Mouse (Mus musculus): ENCODE data around the gene Lcn6.
"Not testable (repeated sequence)": the region's sequence is repeated elsewhere in the genome, so short reads cannot be mapped to it uniquely, and the experiment has no call there.

Lcn6 gene

DNA sequence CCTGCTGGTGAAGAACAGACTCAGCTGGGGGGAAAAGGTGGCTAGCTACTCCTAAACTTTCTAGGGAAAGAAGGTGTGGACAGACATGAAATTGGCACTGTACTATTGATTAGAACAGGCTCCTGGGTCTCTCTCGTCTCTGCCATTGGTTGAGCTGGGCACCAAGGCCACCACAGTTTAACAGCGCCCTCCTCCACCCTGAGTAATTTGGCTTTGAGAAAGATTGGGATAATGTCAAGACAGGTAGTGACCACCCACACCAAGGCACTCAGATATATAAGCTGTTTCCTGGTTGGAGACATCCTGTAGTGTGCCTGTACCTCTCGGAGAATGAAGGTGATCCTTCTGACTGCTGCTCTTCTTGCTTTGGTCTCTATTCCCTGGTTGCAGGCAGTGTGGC lies at the start of gene Lcn6:
Gene Lcn6 (plus strand): TSS at position 301 of the 400 bp plus-strand sequence.
- DNase-seq (ENCODE audit: low read depth, low spot score): no peak

DNA sequence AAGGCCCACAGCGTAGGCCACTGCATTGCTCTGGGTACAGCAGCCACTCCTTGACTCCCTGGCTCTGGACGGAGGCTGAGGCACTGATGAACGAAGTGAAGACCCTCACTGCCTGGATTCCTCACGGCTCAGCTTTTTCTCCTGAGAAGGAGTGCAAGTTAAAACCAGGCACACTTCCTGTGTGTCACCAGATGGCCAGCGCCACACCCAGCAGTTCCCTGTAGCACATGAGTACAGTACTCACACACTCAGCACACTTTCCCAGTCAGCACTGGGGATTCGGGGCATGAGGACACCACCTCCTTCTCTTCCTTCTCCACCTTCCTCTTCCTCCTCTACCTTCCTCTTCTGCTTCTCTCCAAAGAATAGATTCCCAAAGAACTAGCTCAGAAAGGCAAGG lies 48.8 kb upstream of the Lcn6 start, which contains the start of gene Fcna:
Gene Fcna (minus strand): TSS at position 220 of the 400 bp plus-strand sequence.
- peak; percentile 13 for DNase-seq (ENCODE audit: low read depth, low spot score)

DNA sequence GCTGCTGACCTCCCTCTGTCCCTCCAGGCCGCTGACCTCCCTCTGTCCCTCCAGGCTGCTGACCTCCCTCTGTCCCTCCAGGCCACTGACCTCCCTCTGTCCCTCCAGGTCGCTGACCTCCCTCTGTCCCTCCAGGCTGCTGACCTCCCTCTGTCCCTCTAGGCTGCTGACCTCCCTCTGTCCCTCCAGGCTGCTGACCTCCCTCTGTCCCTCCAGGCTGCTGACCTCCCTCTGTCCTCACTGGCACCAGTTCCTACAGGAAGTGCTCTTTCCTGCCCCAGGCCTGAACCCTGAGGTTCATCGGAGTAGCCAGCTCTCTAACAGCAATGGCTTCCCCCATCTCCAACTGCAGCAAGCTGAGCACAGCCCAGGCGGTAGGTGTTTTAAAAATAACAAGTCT lies 47.8 kb upstream of the Lcn6 start:
- DNase-seq (ENCODE audit: low read depth, low spot score): no peak

DNA sequence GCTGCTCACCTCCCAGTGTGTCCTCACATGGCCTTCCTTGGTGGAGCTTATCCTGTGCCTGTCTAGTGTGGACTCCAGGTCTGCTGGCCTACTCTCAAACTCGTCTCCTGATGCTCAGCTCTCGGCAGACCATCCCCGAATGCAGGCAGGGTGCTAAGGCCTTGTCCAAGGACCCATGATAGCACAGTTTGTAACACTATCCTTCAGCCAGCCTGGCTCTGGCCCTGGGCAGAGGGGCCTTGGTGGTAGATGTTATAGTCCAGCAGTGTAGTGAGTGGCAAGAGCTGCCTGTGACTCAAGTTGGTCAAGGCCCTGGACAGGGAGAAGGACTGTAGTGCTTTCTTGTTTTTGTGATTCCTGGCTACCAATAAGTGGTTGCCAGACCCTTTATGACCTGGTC lies 43.0 kb upstream of the Lcn6 start:
- DNase-seq (ENCODE audit: low read depth, low spot score): no peak

DNA sequence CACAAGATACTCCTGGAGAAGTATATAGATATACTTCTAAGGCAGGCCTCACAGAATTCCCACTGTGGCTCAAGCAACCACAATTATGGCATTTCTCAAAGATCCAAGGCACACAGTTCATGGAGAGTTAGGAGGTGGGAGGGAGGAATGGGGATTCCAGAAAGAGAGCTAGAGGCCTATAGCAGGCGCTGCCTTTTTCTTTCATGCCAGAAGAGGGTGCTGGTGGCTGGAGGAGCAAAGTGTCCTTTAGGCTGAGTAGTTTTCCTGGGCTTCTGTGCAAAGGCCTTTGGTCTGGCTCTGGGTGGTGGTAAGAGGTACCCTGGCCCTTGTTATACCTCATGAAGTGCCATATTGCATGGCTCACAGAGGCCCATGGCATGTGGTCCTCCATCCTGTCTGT lies 42.5 kb upstream of the Lcn6 start:
- DNase-seq (ENCODE audit: low read depth, low spot score): peak; percentile 37

DNA sequence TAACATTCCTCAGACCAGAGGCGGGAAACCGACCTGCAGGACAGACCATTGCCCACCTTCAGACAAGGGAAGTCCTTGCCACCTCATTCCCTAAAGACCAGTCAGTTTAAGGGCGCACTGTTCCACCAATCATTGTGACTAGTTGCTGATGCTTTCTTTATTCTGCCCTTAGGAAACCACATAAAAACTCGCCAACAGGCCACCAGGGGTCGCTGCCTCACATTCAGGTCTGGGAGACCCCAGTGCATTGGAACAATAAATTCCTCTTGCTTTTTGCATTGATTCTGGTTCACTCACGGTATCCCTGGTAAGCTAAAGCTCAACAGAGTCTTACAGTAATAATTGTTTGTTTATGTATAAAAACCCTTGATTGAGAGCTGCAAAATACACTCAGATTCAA lies 36.7 kb upstream of the Lcn6 start:
- DNase-seq (ENCODE audit: low read depth, low spot score): peak; percentile 56

DNA sequence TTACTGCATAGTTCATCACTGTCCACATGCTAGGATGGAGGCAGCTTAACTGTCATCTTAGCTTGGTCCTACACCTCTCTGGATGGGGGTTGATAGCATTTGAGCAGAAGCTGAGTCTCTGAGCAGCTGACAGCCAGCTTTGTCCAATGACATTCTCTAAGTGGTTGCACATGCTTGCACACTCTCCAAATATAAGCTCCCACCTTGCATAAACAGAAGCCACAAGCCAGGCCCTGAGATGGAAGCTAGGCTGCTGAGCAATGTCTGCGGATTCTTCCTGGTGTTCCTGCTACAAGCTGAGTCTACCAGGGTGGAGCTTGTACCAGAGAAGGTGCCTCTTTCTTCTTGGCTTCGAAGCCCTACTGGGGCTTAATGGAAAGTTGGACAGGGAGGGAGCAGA lies 23.7 kb upstream of the Lcn6 start, which contains the start of gene Lcn8:
Gene Lcn8 (plus strand): TSS at position 219 of the 400 bp plus-strand sequence.
- DNase-seq (ENCODE audit: low read depth, low spot score): no peak

DNA sequence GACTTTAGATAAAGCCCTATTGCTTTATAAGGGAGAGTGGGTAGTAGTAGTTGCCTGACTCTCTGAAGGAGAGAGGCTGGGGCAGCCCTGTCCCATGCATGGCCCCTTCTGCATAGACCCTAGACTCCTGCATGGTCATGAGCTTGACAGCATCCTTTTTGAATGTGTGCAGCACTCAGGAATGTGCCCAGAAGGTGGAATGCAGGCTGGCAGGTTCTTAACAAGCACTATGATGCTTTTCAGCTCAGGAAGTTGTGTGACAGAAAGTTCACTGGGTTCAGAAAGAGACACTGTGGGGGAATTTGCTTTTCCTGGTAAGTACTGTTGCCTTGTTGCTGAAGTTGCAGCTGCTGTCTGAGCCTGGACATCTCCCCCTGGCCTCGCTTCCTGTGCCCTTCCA lies 22.1 kb upstream of the Lcn6 start:
- DNase-seq (ENCODE audit: low read depth, low spot score): peak; percentile 5

DNA sequence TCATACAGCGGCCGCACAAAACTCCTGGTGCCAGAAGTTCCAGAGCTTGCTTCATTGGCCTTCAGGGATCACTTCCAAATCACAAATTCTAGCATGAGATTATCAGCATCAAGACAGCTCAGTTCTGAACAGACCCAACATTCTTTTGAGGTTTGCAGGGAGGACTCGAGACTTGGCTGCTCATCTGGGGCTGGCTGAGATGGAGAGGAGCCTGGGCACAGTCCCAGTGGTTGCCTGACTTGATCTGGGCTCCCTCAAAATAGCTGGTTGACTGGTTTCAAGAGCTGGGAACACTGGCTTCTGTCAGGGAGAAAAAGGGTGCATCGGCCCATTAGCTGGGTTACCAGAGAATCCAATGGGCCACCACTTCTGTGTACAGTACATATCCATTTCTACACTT lies 19.9 kb upstream of the Lcn6 start:
- peak; percentile 11 for DNase-seq (ENCODE audit: low read depth, low spot score)

DNA sequence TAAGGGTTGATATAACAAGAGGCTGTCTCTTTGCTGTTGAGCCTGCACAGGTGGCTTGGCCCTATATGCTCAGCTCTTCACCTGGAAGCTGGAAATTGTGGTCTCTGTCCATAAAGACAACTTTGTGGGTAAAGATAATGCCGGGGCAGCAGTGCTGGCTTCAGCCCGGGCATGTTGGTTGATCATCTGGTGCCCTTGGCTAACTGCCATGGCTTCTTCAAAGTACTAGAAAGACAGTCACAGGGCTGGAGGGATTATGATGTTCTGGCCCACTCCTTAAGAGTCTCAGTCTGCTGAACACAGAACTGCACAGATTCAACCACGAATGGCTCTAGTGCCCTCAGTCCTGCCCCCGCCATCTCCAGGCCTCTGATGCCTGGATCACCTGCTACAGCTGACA lies 19.3 kb upstream of the Lcn6 start:
- DNase-seq (ENCODE audit: low read depth, low spot score): peak; percentile 26

DNA sequence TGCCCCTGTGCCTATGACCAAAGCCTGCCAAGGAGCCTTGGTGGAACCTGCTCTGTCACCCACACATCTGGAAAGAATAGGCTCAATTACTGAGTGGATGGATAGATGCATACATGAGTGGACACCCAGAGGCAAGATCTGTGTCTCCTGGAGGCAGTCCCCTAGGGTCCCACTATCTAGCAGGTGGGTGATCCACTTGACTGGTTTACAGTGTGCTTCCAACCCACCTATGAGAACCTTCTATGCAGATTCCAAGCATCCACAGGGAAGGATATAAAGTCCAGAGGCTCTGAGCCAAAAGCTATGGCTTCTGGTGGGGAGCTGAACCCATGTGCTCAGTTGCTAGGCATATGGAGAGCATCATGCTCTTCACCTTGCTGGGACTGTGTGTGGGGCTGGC lies 18.9 kb upstream of the Lcn6 start, which contains the start of gene Lcn5:
Gene Lcn5 (plus strand): TSS at position 301 of the 400 bp plus-strand sequence.
- no peak for DNase-seq (ENCODE audit: low read depth, low spot score)

DNA sequence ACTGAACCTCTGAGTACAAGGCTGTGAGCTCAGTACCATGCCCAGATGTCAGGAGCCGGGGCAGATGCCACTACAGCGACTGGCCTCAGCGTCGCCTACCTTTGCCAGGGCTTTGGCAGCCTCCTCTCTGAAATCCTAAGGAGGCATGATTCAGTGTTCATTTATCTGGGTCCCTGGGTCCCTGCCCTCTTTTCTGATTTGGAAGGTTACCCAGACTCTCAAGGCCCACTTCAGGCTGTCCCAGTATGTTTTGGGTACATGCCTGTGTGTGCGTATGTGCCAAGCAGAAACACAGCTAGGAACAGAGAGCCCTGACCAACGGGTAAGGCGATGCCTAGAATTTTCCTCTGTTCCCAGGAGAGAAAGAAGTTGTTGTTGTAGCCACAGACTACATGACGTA lies 16.3 kb upstream of the Lcn6 start:
- no peak for DNase-seq (ENCODE audit: low read depth, low spot score)

DNA sequence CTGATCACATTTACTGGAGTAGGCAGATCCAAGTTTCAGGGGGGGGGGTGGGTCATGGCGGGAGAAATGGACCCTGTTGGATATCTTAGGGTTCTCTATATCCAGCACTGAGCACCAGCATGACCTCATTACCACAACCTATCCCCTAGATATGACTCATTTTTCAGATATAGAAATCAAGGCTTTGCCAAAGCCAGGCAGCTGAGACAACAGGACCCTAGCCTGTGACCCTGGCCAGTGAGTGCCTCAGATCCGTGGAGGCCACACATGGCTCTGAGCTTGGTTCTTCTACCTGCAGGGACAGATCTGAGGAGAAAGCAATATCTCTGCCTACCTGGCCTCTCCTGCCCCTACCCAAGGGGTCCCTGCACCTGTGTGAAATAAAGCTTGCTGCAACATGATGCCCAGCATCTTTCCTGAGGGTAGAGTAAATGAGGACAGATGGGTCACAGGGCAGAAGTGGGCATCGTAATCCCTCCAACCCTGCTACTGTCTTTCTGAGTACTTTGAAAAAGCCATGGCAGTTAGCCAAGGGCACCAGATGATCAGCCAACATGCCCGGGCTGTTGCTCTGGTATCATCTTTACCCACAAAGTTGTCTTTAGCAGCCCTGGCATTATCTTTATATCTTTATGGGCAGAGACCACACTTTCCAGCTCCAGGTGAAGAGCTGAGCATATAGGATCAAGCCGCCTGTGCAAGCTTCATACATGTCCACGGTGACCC lies 15.2 kb upstream of the Lcn6 start:
- DNase-seq (ENCODE audit: low read depth, low spot score): peak; percentile 61

DNA sequence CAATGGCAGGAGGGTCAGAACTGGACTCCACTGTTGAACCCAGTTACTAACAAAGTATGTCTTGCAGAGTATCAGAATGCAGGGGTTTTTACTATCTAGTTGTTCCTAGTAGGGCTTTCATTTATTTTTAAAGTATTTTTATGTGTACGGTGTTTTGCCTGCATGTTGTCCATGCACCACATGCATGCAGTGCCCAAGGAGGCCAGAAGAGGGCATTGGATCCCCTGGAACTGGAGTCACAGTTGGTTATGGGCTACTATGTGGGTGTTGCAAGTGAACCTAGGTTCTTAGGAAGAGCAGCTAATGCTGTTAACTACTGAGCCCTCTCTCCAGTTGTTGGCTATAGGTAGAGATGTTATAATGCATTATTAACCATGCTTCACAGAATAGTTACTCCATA lies 13.1 kb upstream of the Lcn6 start:
- peak; percentile 68 for DNase-seq (ENCODE audit: low read depth, low spot score)

DNA sequence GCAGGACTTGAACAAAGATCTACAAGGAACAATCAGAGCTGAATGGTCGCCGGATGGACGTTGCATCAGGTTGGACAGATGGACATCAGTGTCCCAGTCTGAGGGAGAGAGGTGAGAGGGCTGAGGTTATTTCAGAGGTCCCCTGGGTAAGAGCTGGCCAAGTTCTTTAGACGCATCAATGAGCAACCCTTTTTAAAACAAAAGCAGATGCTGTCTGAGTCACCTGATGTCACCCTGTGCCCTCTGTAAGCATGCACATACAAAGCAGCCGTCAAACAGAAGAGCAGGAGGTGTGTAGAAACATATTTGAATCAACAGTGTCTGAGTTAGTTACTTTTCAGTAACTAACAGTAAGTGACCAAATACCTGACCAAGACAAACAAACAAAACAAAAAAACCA lies 12.5 kb upstream of the Lcn6 start:
- DNase-seq (ENCODE audit: low read depth, low spot score): peak; percentile 26

DNA sequence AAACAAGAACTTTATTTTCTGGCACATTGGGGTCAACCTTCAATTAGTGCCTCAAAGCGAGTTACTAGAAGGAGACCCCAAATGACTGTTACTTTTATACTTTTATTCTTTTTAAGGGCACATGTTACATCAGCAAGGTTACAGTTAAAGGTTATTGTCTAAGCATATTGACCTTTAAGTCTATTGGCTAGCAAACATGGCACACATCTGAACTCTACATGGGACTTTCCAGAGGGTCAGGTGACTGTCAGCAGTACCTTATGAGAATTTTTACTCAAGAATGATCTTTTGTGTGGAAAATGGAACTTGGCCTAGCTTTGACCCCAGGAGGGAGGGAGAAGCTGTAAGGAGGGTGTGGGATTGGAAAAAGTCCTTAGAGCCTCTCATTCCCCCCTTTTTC lies 10.1 kb upstream of the Lcn6 start:
- no peak for DNase-seq (ENCODE audit: low read depth, low spot score)

DNA sequence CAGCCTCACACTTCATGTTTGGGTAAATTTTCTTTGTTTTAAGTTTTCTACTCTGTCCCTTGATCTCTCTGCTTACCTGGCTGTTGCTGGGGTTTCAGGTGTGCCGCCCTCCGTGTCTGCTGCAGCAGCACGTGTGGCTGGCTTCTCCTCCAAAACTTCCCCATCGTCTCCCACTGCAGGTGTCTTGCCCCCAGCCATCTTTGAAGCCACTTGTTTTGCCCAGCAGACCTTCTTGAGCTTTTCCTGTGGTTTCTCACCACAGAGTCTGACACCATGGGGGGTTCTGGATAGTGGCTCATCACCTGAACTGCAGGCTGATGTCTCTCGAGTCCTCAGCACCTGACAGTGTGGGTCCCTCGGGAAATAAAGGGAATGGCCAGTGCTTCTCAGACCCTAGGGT lies 3.0 kb downstream of the Lcn6 start:
- no peak for DNase-seq (ENCODE audit: low read depth, low spot score)

DNA sequence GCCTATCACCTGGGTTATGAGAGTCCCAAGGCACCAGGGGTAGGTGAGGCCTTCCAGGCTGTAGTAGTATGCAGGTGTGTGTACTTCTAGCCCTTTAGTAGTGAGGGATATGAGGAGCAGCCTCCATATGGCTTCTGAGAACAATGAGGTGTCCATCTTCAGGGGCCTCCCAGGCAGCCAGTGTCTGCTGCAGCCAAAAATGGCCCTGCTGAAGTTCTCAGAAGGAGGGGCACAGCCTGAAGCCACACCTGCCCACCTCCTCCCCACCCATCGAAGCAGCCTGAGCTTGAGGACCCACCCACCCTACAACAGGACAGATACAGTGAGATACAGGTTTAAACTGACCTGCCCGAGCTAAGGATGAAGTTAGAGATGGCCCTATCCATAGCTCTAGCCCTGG lies 5.8 kb downstream of the Lcn6 start, which contains the start of gene Lcn10:
Gene Lcn10 (plus strand): TSS at position 301 of the 400 bp plus-strand sequence.
- no peak for DNase-seq (ENCODE audit: low read depth, low spot score)

DNA sequence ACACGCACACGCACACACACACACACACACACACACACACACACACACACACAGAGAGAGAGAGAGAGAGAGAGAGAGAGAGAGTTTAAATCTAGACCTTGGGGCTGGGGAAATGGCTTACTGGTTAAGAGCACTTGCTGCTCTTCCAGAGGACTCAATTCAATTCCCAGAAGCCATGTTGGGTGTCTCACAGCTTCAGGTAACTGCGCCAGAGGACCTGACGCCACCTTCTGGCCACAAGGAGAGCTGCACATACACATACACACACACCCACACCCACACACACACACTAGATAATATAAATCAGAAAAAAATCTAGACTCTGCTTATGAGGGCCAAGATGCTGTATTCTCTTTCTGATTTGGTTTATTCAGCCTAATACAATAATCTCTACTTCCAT lies 10.4 kb downstream of the Lcn6 start:
- no peak for DNase-seq (ENCODE audit: low read depth, low spot score)

DNA sequence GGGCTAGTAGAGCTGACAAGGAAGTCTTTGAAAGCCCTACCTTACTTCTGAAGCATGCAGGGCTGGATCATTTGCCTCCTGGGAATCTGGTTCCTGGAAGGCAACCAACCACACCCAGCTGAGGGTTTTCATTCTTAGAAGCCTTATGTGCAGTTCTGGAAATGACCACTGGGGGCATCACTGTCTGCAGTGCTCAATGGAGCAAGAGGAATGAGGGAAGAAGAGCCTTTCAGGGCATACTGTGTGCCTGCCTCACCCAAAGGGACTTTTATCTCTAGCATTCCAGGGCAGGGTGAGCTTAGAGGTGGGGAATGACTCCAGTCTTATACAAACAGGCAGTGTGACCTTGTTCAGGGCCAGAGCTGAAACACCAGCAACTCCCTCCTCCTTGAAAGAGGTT lies 18.0 kb downstream of the Lcn6 start:
- peak; percentile 83 for DNase-seq (ENCODE audit: low read depth, low spot score)

DNA sequence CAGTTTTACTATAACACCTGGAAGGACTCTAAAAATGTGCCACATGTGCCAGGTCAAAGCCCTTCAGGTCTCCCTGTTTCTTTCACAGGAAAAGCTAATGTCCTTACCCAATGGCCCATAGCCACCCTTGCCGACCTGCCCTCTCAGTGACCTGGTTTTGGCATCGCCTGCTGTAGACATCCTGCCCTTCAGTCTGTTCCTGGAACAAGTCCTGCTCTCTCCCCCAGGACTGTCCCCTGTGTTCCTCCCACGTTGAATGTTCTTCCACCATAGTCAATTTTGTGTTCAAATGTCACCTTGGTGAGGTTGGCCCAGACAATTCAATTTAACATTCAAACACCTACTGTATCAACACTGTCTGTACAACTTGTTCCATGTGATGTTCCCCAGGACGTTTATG lies 20.4 kb downstream of the Lcn6 start:
- DNase-seq (ENCODE audit: low read depth, low spot score): no peak

DNA sequence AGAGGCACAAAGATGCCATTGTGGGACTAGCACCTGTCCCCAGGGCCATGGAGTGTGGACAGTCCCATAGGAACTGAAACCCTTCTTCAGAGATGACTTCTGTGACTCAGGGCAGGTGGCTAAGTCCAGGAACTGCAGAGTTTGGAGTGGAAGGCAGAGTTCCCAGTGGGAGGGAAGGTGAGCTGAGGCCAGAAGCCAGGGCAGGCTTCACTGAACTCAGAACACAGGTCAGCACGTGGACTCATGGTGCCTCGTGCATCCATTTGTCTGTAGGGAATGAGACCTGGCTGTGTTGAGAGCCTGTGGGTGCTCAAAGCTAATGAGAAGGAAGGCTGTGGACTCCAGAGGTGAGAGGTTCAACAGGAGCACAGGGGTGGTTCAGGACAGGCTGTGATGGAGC lies 22.1 kb downstream of the Lcn6 start:
- DNase-seq (ENCODE audit: low read depth, low spot score): no peak

DNA sequence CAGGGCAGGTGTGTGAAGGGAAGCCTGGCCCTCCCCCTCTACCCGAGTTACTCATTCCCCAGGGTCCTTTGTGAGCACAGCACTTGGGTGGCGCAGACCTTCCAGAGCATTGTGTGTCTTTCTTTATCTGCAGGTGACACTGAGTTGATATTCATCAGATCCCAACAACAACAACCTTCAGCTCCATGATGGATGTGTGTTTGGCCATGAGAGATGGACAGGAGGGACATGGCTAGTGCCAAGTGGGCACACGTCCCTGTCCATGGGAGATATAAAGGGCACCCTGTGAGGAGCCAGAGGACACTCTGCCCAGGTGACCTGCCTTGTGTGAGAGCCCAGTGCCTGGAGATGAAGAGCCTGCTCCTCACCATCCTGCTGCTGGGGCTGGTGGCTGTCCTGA lies 23.2 kb downstream of the Lcn6 start, which contains the start of gene Obp2a:
Gene Obp2a (plus strand): TSS at position 301 of the 400 bp plus-strand sequence.
- not testable (repeated sequence) for DNase-seq (ENCODE audit: low read depth, low spot score)

DNA sequence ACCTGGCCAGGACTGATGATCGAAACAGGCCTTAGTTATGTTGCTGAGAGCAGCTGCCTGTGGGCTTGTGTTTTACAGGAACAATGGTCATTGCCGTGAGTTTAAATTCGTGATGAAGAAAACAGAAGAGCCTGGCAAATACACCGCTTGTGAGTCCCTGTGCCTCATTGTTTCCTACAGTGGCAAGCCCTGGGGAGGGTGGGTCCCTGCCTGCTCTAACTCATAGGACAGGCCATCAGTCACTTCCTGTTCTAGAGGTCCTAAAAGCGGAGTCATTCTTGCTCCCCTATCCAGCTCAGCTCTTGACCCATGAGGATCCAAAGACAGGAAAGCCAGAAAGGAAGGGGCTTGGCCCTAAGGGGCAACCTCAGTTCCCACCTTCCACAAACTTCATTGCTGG lies 24.4 kb downstream of the Lcn6 start:
- no peak for DNase-seq (ENCODE audit: low read depth, low spot score)
